In the genomic region with DNA sequence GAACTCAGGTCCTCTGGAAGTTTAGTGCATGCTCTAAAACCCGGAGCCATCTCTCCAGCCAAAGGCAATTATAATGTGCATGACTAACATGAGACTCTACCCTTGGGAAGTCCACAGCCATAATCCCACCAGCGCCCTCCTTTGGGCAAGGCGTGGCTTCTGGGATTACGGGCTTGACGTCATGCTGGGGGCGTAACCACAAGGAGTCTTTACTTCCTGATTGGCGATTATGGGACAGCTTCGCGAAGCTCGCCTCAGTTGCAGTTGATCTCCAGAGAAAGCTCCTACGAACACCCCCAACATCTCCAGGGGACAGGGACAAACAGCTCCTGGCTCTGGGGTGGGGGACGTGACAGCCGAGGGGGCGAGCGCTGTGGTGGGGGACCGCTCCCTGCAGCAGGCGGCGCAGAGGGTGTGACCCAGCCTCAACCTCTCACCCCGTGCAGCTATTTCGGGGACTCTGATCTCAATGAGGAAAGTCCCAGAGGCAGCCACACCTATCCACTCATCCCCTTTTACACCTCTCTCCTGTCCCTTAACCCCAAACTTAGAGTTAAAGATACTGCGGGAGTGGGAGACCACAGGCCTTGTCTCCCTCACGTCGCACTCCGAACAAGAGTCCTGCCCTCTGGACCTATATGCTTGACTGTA, we compare ENCODE assay signal across 8 mouse cellular contexts. TPM values are rescaled to one million over a fixed set of nuclear protein-coding genes. Genes with fewer than 3 reads are reported as not detected.
A peak's percentile ranks its signal among the peaks of the same experiment; 100 is the strongest.
DNase-seq lines count a peak whose midpoint lies in the region; ATAC-seq and TF ChIP-seq lines count a peak whose summit lies in the region.

No protein-coding gene starts in this region.

- H3K4me1 ChIP-seq in neural tube, embryonic 11.5 days (ENCODE audit: control insufficient read depth, insufficient read depth, low read length), result peaks cover 6% of the 10 kb centered on the region
- peaks cover 0 to 22% of the 10 kb centered on the region in 2 experiments; a peak in 2 of 4 replicates for H3K4me1 ChIP-seq in liver, embryonic 14.5 days (replicated peaks; ENCODE audit: control insufficient read depth in 2 of 2, insufficient read depth in 2 of 2, low read length in 1 of 2)

- peak; percentile 77 for DNase-seq in embryo, embryonic 10 days (ENCODE audit: low spot score)
- DNase-seq in embryo, embryonic 9.5 days (ENCODE audit: extremely low spot score), result no peak
- DNase-seq in neural tube, embryonic 11.5 days (ENCODE audit: low spot score), result peak; percentile 57
- DNase-seq in neural tube, embryonic 10.5 days (ENCODE audit: extremely low spot score, low spot score), result no peak
- DNase-seq in liver, embryonic 14.5 days (ENCODE audit: low read depth in 3 of 3, low spot score in 3 of 3), result no peak
- DNase-seq in cerebellum, adult 18-20 months, result no peak
- DNase-seq in frontal cortex, adult 2 months (ENCODE audit: extremely low spot score in 1 of 2, low spot score in 1 of 2), result no peak
- no peak for DNase-seq in urinary bladder, adult 18-20 months (ENCODE audit: low spot score in 2 of 2)

- H3K36me3 ChIP-seq in neural tube, embryonic 11.5 days (ENCODE audit: control insufficient read depth, insufficient read depth, low read length), result no peaks in the 10 kb centered on the region
- H3K36me3 ChIP-seq in liver, embryonic 14.5 days (replicated peaks; ENCODE audit: control insufficient read depth, insufficient read depth, low read depth), result no peaks in the 10 kb centered on the region

- ATAC-seq in neural tube, embryonic 11.5 days (ENCODE audit: insufficient read depth, low FRiP score, low TSS enrichment), result no peak
- no peak for ATAC-seq in liver, embryonic 14.5 days (ENCODE audit: insufficient read depth)

- H3K4me3 ChIP-seq in neural tube, embryonic 11.5 days (ENCODE audit: low read depth, low read length), result no peak overlapping the region
- H3K4me3 ChIP-seq in liver, embryonic 14.5 days (ENCODE audit: insufficient read depth in 1 of 2, low read depth in 2 of 2, low read length in 2 of 2), result no peak overlapping the region

- no peak for TF ChIP-seq CTCF in liver, embryonic 14.5 days (IDR thresholded peaks at IDR 0.05; ENCODE audit: low read depth)

- H3K27ac ChIP-seq in neural tube, embryonic 11.5 days (ENCODE audit: low read depth, low read length), result no peak overlapping the region
- H3K27ac ChIP-seq in liver, embryonic 14.5 days, result no peak overlapping the region

- no peak for TF ChIP-seq EP300 in liver, embryonic 14.5 days (IDR thresholded peaks at IDR 0.05; ENCODE audit: low read depth)

- no peaks in the 10 kb centered on the region for H3K27me3 ChIP-seq in neural tube, embryonic 11.5 days (ENCODE audit: control insufficient read depth, insufficient read depth, low read length)
- no peaks in the 10 kb centered on the region for H3K27me3 ChIP-seq in liver, embryonic 14.5 days (ENCODE audit: control insufficient read depth, insufficient read depth, low read length)

- 21% methylated on average over 24 of the region's 24 CpGs for WGBS in neural tube, embryonic 11.5 days
- 38% methylated on average over 24 of the region's 24 CpGs for WGBS in liver, embryonic 14.5 days (ENCODE audit: insufficient replicate concordance)

- H3K9me3 ChIP-seq in neural tube, embryonic 11.5 days (ENCODE audit: control insufficient read depth, low read length), result no peaks in the 10 kb centered on the region
- H3K9me3 ChIP-seq in liver, embryonic 14.5 days (ENCODE audit: control insufficient read depth, low read length), result no peaks in the 10 kb centered on the region

- H3K9ac ChIP-seq in neural tube, embryonic 11.5 days (ENCODE audit: low read length), result no peak overlapping the region
- no peak overlapping the region for H3K9ac ChIP-seq in liver, embryonic 14.5 days (replicated peaks)

- H3K4me2 ChIP-seq in neural tube, embryonic 11.5 days (ENCODE audit: low read depth), result peak overlapping the region; percentile 32; the same call in 1 of the 2 replicates
- H3K4me2 ChIP-seq in liver, embryonic 14.5 days (ENCODE audit: low read depth), result peak overlapping the region; percentile 28; the same call in 1 of the 2 replicates

RNA-seq across cellular contexts. Expression of gene Fgr, which starts 23.9 kb away (rescaled TPM):
- polyA plus RNA-seq in neural tube, embryonic 11.5 days (2014; fragmentation: Nextera tagmentation; extraction: Ambion mirVana), result 0.09 and 0.24 TPM in 2 replicates
- 0.79 and 1.0 TPM in 2 replicates for polyA plus RNA-seq in liver, embryonic 14.5 days (2012; rRNA removed)
- polyA plus RNA-seq in liver, embryonic 14.5 days (2014; fragmentation: Nextera tagmentation; extraction: Ambion mirVana), result 0.57 and 0.75 TPM in 2 replicates
- polyA plus RNA-seq in frontal cortex, adult 2 months (2012; rRNA removed), result 0.18 and 0.19 TPM in 2 replicates

RNA-seq across cellular contexts. Expression of gene Fam76a, which starts 27.6 kb away (rescaled TPM):
- polyA plus RNA-seq in neural tube, embryonic 11.5 days (2014; fragmentation: Nextera tagmentation; extraction: Ambion mirVana), result 28.2 and 28.4 TPM in 2 replicates
- polyA plus RNA-seq in liver, embryonic 14.5 days (2012; rRNA removed), result 4.4 and 7.4 TPM in 2 replicates
- 24.8 and 26.5 TPM in 2 replicates for polyA plus RNA-seq in liver, embryonic 14.5 days (2014; fragmentation: Nextera tagmentation; extraction: Ambion mirVana)
- 33.3 and 38.7 TPM in 2 replicates for polyA plus RNA-seq in frontal cortex, adult 2 months (2012; rRNA removed)

Comparison
In these comparisons a context has a peak if more than half of its experiments do, and no peak if none do; other contexts are left out.
1. DNase-seq: peak in embryo, embryonic 10 days (single experiment) and neural tube, embryonic 11.5 days (single experiment); none in embryo, embryonic 9.5 days (single experiment), neural tube, embryonic 10.5 days (single experiment), liver, embryonic 14.5 days (0 of 3), cerebellum, adult 18-20 months (0 of 2), frontal cortex, adult 2 months (0 of 2) and urinary bladder, adult 18-20 months (0 of 2).